Mouse (Mus musculus) CH12.LX (cell line): ENCODE results near the gene Fbxl20.

Experiments used
- CTCF ChIP-seq, 2 experiments: IDR thresholded peaks in 1 of 2; conservative IDR thresholded peaks in 1 of 2; 2 replicates each; pipeline ENCODE4 v1.5.1; 2011 to 2012; ENCODE audit warnings: low read depth in 2 of 2, low read length in 2 of 2, improper control_type of control experiment in 1 of 2, inconsistent platforms in 1 of 2, mild to moderate bottlenecking in 1 of 2, moderate library complexity in 1 of 2
- EP300 ChIP-seq: IDR thresholded peaks from 2 replicates; pipeline ENCODE4 v1.6.1; 2011; ENCODE audit warnings: low read length, improper control_type of control experiment
- KAT2A ChIP-seq: IDR thresholded peaks from 2 replicates; pipeline ENCODE4 v1.6.1; 2012; ENCODE audit warnings: low read length, improper control_type of control experiment, inconsistent platforms; ENCODE audit not compliant: insufficient replicate concordance
- POLR2A ChIP-seq: IDR thresholded peaks from 2 replicates; pipeline ENCODE4 v1.6.1; 2011; ENCODE audit warnings: low read depth, mild to moderate bottlenecking, improper control_type of control experiment, low read length
- UBTF ChIP-seq: IDR thresholded peaks from 2 replicates; pipeline ENCODE4 v1.6.1; 2012; ENCODE audit warnings: low read depth, mild to moderate bottlenecking, inconsistent platforms, low read length, improper control_type of control experiment, moderate library complexity
- ZKSCAN1 ChIP-seq: IDR thresholded peaks from 2 replicates; pipeline ENCODE4 v1.6.1; 2012; ENCODE audit warnings: low read depth, inconsistent platforms, low read length, improper control_type of control experiment, borderline replicate concordance

DNA sequence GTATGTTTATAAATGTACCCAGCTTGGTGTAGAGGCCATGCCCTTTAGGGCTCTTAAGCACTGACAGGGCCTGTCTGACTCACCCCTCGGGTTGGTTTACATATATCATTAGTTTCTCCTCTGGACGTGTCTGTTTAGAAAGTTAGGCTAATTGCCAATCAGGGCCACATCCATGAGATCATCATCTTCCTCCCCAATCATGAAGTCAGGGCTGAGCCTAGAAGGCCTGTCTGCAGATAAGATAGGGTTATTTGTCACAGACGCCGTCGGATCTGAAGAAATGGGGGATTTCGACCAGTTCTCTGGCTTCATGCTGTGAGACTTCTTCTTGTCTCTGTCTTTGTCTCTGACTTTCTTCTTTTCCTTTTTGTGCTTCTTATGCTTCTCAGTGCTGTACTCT is 4.9 kb upstream of the Fbxl20 start:
- TF ChIP-seq EP300 (no peak), CTCF (conservative IDR thresholded peaks at IDR 0.05 in 1 of 2, IDR thresholded peaks at IDR 0.05 in 1 of 2; ENCODE audit: low read depth in 2 of 2, low read length in 2 of 2) (no peak), UBTF (no peak), KAT2A (no peak), ZKSCAN1 (no peak), POLR2A (no peak; the same call in 1 of the 2 replicates)
